Mouse (Mus musculus): ENCODE data around the gene Lcp1. TPM values are rescaled to one million over a fixed set of nuclear protein-coding genes. Genes with fewer than 3 reads are reported as not detected.

The Lcp1 gene
- polyA plus RNA-seq, 1 experiment, result 0.03 TPM

- no peak for TF ChIP-seq GATA1 (IDR thresholded peaks at IDR 0.05; ENCODE audit: low read length)
These were observed 149.5 kb downstream of the Lcp1 start for GRCm38 (mm10) chr14:75280406-75280805.

Other genes with a start within 250 kb of the Lcp1 start
- not detected in 2 replicates for gene Lrch1, start 183.2 kb upstream of the Lcp1 start, polyA plus RNA-seq (2012)
- gene Rubcnl, start 115.1 kb upstream of the Lcp1 start, polyA plus RNA-seq (2012), result not detected in 2 replicates
- not detected in 2 replicates for gene Lrrc63, start 220 bp upstream of the Lcp1 start, polyA plus RNA-seq (2012)
- not detected in 2 replicates for gene Cpb2, start 111.2 kb downstream of the Lcp1 start, polyA plus RNA-seq (2012)
- 21.6 and 24.7 TPM in 2 replicates for gene Zc3h13, start 153.3 kb downstream of the Lcp1 start, polyA plus RNA-seq (2012)